Mouse (Mus musculus): ENCODE measurements around the gene Sag. TPM values are rescaled to one million over a fixed set of nuclear protein-coding genes. Genes with fewer than 3 reads are reported as not detected.
A peak's percentile ranks its signal among the peaks of the same experiment; 100 is the strongest.

The Sag gene
- polyA plus RNA-seq (2012; rRNA removed), result 1.9 and 2.0 TPM in 2 replicates

DNA sequence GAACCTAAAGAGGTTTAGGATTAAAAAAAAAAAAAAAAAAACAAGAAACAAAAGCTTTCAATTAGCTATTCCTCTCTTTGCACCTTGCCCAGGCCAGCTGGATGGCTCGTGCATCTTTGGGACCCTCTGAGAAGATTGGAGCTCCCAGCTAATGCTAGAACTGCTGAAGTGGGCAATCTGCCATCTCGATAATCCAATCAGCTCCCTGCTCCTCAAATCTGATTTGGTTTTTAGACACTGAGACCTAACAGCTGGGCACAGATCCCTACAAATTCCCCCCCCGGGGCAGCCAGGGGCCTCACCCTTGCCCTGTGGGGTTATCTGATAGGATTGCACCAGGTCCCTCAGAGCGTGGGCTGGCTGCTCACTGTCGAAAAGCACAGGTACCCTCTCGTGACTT lies at the start of gene Sag:
Sag (plus strand) TSS at position 105 of the 400 bp plus-strand sequence.
- H3K27me3 ChIP-seq (ENCODE audit: control insufficient read depth, insufficient read depth, low read length), result no peaks in the 10 kb centered on the region
- DNase-seq, result no peak
- H3K4me1 ChIP-seq (replicated peaks; ENCODE audit: control insufficient read depth, insufficient read depth, low read length), result peaks cover 4% of the 10 kb centered on the region
- TF ChIP-seq CTCF (IDR thresholded peaks at IDR 0.05; ENCODE audit: borderline replicate concordance, control insufficient read depth, extremely low read depth, insufficient read depth, low read length, poor library complexity) (no peak), POLR2A (IDR thresholded peaks at IDR 0.05; ENCODE audit: control insufficient read depth, extremely low read depth, insufficient read depth, low read length, poor library complexity) (no peak)
- no peaks in the 10 kb centered on the region for H3K36me3 ChIP-seq (ENCODE audit: control insufficient read depth, insufficient read depth, low read length)
- H3K4me3 ChIP-seq (ENCODE audit: control insufficient read depth, insufficient read depth, low read length), result no peak within 1 kb of the TSS
- no peak within 1 kb of the TSS for H3K27ac ChIP-seq (ENCODE audit: control insufficient read depth, insufficient read depth, low read length)
- WGBS, result 95% methylated on average over 6 of the region's 6 CpGs

GRCm38 (mm10) chr1:87755641-87756470 lies 47.6 kb upstream of the Sag start, which contains the start of gene Atg16l1:
Atg16l1 (plus strand) TSS chr1:87755870.
- Histone ChIP-seq H3K27ac (ENCODE audit: control insufficient read depth, insufficient read depth, low read length) (peak within 1 kb of the TSS; percentile 32), H3K4me1 (replicated peaks; ENCODE audit: control insufficient read depth, insufficient read depth, low read length) (peaks cover 5% of the 10 kb centered on the region), H3K27me3 (ENCODE audit: control insufficient read depth, insufficient read depth, low read length) (no peaks in the 10 kb centered on the region), H3K4me3 (ENCODE audit: control insufficient read depth, insufficient read depth, low read length) (peak within 1 kb of the TSS; percentile 93), H3K36me3 (ENCODE audit: control insufficient read depth, insufficient read depth, low read length) (peaks cover 6% of the 10 kb centered on the region)
- under 1% methylated on average over 79 of the region's 79 CpGs for WGBS
- DNase-seq, result peak; percentile 94
- TF ChIP-seq CTCF (IDR thresholded peaks at IDR 0.05; ENCODE audit: borderline replicate concordance, control insufficient read depth, extremely low read depth, insufficient read depth, low read length, poor library complexity) (0 out of 2 replicates have a peak, but pooled peaks have one; percentile 57), POLR2A (IDR thresholded peaks at IDR 0.05; ENCODE audit: control insufficient read depth, extremely low read depth, insufficient read depth, low read length, poor library complexity) (0 out of 2 replicates have a peak, but pooled peaks have one; percentile 42)

DNA sequence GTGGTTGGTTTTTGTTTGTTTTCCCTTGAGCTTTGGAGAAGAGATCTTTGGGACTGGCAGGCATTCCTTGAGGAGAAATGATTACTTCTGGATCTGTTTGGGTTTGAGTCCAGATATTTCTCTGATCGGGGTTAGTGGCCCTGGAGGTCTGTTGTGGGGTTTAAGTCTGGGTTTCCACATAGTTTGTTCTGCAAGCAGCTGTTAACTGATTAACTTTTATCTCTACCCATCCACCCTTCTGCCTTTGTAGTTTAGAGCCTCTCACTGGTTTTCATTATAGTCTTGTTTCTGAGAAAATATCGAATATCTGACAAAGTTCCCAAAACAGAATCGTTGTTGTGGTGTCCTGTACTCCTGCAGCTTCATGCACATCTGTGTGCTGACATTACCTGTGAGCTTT lies 39.7 kb upstream of the Sag start:
- DNase-seq, result no peak
- WGBS, result 92% methylated on average over 3 of the region's 3 CpGs
- peaks cover 77% of the 10 kb centered on the region for H3K36me3 ChIP-seq (ENCODE audit: control insufficient read depth, insufficient read depth, low read length)
- no peak overlapping the region for H3K27ac ChIP-seq (ENCODE audit: control insufficient read depth, insufficient read depth, low read length)
- no peak for TF ChIP-seq CTCF (IDR thresholded peaks at IDR 0.05; ENCODE audit: borderline replicate concordance, control insufficient read depth, extremely low read depth, insufficient read depth, low read length, poor library complexity)
- no peak for TF ChIP-seq POLR2A (IDR thresholded peaks at IDR 0.05; ENCODE audit: control insufficient read depth, extremely low read depth, insufficient read depth, low read length, poor library complexity)
- no peaks in the 10 kb centered on the region for H3K27me3 ChIP-seq (ENCODE audit: control insufficient read depth, insufficient read depth, low read length)
- no peak overlapping the region for H3K4me3 ChIP-seq (ENCODE audit: control insufficient read depth, insufficient read depth, low read length)
- peaks cover 3% of the 10 kb centered on the region; the same call in 1 of the 2 replicates for H3K4me1 ChIP-seq (replicated peaks; ENCODE audit: control insufficient read depth, insufficient read depth, low read length)

DNA sequence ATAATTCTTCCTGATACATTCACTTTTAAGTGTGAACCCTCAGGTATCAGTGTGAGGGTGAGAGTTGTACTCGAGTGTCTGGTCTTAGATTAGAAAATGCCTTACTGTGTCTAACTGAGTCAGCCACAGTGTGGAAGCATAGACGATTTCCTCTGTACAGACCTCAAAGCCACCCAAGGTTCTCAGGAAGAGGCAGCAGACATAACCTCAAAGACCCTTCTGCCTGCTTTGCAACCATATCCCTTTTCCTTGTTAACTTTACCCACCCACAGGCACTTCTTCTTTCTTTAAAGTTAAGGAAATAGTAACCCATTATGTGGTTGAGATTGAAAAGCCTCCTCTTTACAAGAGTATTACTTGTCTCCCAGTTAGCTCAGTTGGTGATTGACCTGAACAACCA lies 37.7 kb upstream of the Sag start:
- Histone ChIP-seq H3K4me3 (ENCODE audit: control insufficient read depth, insufficient read depth, low read length) (no peak overlapping the region), H3K27me3 (ENCODE audit: control insufficient read depth, insufficient read depth, low read length) (no peaks in the 10 kb centered on the region), H3K27ac (ENCODE audit: control insufficient read depth, insufficient read depth, low read length) (no peak overlapping the region), H3K4me1 (replicated peaks; ENCODE audit: control insufficient read depth, insufficient read depth, low read length) (peaks cover 3% of the 10 kb centered on the region; the same call in 1 of the 2 replicates), H3K36me3 (ENCODE audit: control insufficient read depth, insufficient read depth, low read length) (peaks cover 89% of the 10 kb centered on the region)
- WGBS, result 12% methylated on average over 2 of the region's 2 CpGs
- TF ChIP-seq CTCF (IDR thresholded peaks at IDR 0.05; ENCODE audit: borderline replicate concordance, control insufficient read depth, extremely low read depth, insufficient read depth, low read length, poor library complexity) (no peak), POLR2A (IDR thresholded peaks at IDR 0.05; ENCODE audit: control insufficient read depth, extremely low read depth, insufficient read depth, low read length, poor library complexity) (no peak)
- no peak for DNase-seq

DNA sequence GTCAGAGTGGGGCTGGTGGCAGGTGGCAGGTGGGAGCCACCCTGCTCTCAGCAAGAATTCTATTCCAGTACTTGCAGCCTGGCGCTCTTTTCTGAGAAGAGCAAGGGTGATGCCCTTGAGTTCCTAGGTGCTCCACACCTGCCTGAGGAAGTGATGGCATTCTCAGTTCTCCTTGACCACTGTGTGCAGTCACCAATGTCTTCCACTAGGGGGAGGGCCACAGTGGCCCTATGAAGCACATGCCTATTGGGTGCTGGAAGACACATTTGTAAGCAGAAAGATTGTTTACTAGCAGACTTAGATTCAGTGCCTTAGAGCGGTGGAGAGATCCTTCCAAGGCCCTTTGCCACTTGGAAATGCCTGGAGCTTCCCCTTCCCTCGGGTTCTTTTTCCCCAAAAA lies 37.2 kb upstream of the Sag start:
- H3K27me3 ChIP-seq (ENCODE audit: control insufficient read depth, insufficient read depth, low read length), result no peaks in the 10 kb centered on the region
- peaks cover 89% of the 10 kb centered on the region for H3K36me3 ChIP-seq (ENCODE audit: control insufficient read depth, insufficient read depth, low read length)
- no peak overlapping the region for H3K27ac ChIP-seq (ENCODE audit: control insufficient read depth, insufficient read depth, low read length)
- WGBS, result 85% methylated on average over 3 of the region's 3 CpGs
- TF ChIP-seq CTCF (IDR thresholded peaks at IDR 0.05; ENCODE audit: borderline replicate concordance, control insufficient read depth, extremely low read depth, insufficient read depth, low read length, poor library complexity), result no peak; the same call in 1 of the 2 replicates
- no peak for TF ChIP-seq POLR2A (IDR thresholded peaks at IDR 0.05; ENCODE audit: control insufficient read depth, extremely low read depth, insufficient read depth, low read length, poor library complexity)
- H3K4me3 ChIP-seq (ENCODE audit: control insufficient read depth, insufficient read depth, low read length), result no peak overlapping the region
- peak; percentile 58 for DNase-seq
- peaks cover 3% of the 10 kb centered on the region; the same call in 1 of the 2 replicates for H3K4me1 ChIP-seq (replicated peaks; ENCODE audit: control insufficient read depth, insufficient read depth, low read length)

DNA sequence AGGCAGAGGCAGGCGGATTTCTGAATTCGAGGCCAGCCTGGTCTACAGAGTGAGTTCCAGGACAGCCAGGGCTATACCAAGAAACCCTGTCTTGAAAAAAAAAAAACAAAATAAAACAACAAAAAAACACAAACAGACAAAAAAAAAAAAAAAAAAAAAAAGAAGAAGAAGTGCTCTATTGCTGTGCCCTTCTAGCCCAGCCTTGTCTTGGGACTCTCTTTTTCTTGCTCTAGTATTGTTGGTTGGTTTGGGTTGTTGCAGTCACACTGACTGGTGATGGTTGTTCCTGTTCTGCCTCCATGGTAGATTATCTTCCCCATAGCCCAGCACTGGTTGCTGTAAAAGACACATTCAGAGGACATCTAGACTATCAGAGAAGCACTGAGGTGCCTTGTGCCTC lies 34.2 kb upstream of the Sag start:
- Histone ChIP-seq H3K4me1 (replicated peaks; ENCODE audit: control insufficient read depth, insufficient read depth, low read length) (peaks cover 3% of the 10 kb centered on the region; the same call in 1 of the 2 replicates), H3K27ac (ENCODE audit: control insufficient read depth, insufficient read depth, low read length) (no peak overlapping the region), H3K4me3 (ENCODE audit: control insufficient read depth, insufficient read depth, low read length) (no peak overlapping the region), H3K27me3 (ENCODE audit: control insufficient read depth, insufficient read depth, low read length) (no peaks in the 10 kb centered on the region), H3K36me3 (ENCODE audit: control insufficient read depth, insufficient read depth, low read length) (peaks cover 75% of the 10 kb centered on the region)
- TF ChIP-seq CTCF (IDR thresholded peaks at IDR 0.05; ENCODE audit: borderline replicate concordance, control insufficient read depth, extremely low read depth, insufficient read depth, low read length, poor library complexity), result no peak
- TF ChIP-seq POLR2A (IDR thresholded peaks at IDR 0.05; ENCODE audit: control insufficient read depth, extremely low read depth, insufficient read depth, low read length, poor library complexity), result no peak
- 97% methylated on average over 2 of the region's 2 CpGs for WGBS
- DNase-seq, result no peak
